Mouse (Mus musculus) ES-Bruce4 (cell line): ENCODE measurements around the gene Rfx8.

Experiments
- EP300 ChIP-seq: IDR thresholded peaks from 2 replicates; pipeline ENCODE4 v1.6.1; 2011; ENCODE audit warnings: low read depth, low read length; ENCODE audit not compliant: insufficient read depth
- POLR2A ChIP-seq: IDR thresholded peaks from one replicate; pipeline ENCODE4 v1.8.1; 2011; ENCODE audit warnings: low read length; ENCODE audit not compliant: insufficient read depth

GRCm38 (mm10) chr1:39688573-39688972 is 32.2 kb downstream of the Rfx8 start:
- TF ChIP-seq POLR2A: no peak
- no peak for TF ChIP-seq EP300
